Mouse (Mus musculus): ENCODE results near the gene Pik3r1. TPM values are rescaled to one million over a fixed set of nuclear protein-coding genes. Genes with fewer than 3 reads are reported as not detected.

Pik3r1 gene
- total RNA-seq, 1 experiment from 2014 or later = 284 TPM

GRCm38 (mm10) chr13:101769955-101770354, 1.9 kb upstream of the Pik3r1 start:
- ATAC-seq (replicated peaks; ENCODE audit: insufficient number of reproducible peaks, low FRiP score, low TSS enrichment, poor library complexity, severe bottlenecking) = no peak

- ATAC-seq (replicated peaks; ENCODE audit: insufficient number of reproducible peaks, low FRiP score, low TSS enrichment, poor library complexity, severe bottlenecking) = no peak
Measured at GRCm38 (mm10) chr13:101768630-101768991, 594 bp upstream of the Pik3r1 start.

GRCm38 (mm10) chr13:101767013-101767808, 806 bp downstream of the Pik3r1 start:
- ATAC-seq (replicated peaks; ENCODE audit: insufficient number of reproducible peaks, low FRiP score, low TSS enrichment, poor library complexity, severe bottlenecking) = no peak

GRCm38 (mm10) chr13:101766605-101767012, 1.4 kb downstream of the Pik3r1 start:
- no peak for ATAC-seq (replicated peaks; ENCODE audit: insufficient number of reproducible peaks, low FRiP score, low TSS enrichment, poor library complexity, severe bottlenecking)

- no peak for ATAC-seq (replicated peaks; ENCODE audit: insufficient number of reproducible peaks, low FRiP score, low TSS enrichment, poor library complexity, severe bottlenecking)
Measured at GRCm38 (mm10) chr13:101765976-101766375, 2.0 kb downstream of the Pik3r1 start.

GRCm38 (mm10) chr13:101764111-101764510, 3.9 kb downstream of the Pik3r1 start:
- no peak for ATAC-seq (replicated peaks; ENCODE audit: insufficient number of reproducible peaks, low FRiP score, low TSS enrichment, poor library complexity, severe bottlenecking)

GRCm38 (mm10) chr13:101763676-101764075, 4.3 kb downstream of the Pik3r1 start:
- ATAC-seq (replicated peaks; ENCODE audit: insufficient number of reproducible peaks, low FRiP score, low TSS enrichment, poor library complexity, severe bottlenecking) = no peak

- ATAC-seq (replicated peaks; ENCODE audit: insufficient number of reproducible peaks, low FRiP score, low TSS enrichment, poor library complexity, severe bottlenecking) = no peak
Measured at GRCm38 (mm10) chr13:101763149-101763548, 4.9 kb downstream of the Pik3r1 start.

- no peak for ATAC-seq (replicated peaks; ENCODE audit: insufficient number of reproducible peaks, low FRiP score, low TSS enrichment, poor library complexity, severe bottlenecking)
Measured at GRCm38 (mm10) chr13:101761617-101762016, 6.4 kb downstream of the Pik3r1 start.

- no peak for ATAC-seq (replicated peaks; ENCODE audit: insufficient number of reproducible peaks, low FRiP score, low TSS enrichment, poor library complexity, severe bottlenecking)
Measured at GRCm38 (mm10) chr13:101760953-101761352, 7.1 kb downstream of the Pik3r1 start.

- ATAC-seq (replicated peaks; ENCODE audit: insufficient number of reproducible peaks, low FRiP score, low TSS enrichment, poor library complexity, severe bottlenecking) = no peak
Measured at GRCm38 (mm10) chr13:101760001-101760687, 7.9 kb downstream of the Pik3r1 start.

GRCm38 (mm10) chr13:101759281-101759871, 8.6 kb downstream of the Pik3r1 start:
- no peak for ATAC-seq (replicated peaks; ENCODE audit: insufficient number of reproducible peaks, low FRiP score, low TSS enrichment, poor library complexity, severe bottlenecking)

GRCm38 (mm10) chr13:101757801-101758422, 10.1 kb downstream of the Pik3r1 start:
- no peak; the same call in 1 of the 2 replicates for ATAC-seq (replicated peaks; ENCODE audit: insufficient number of reproducible peaks, low FRiP score, low TSS enrichment, poor library complexity, severe bottlenecking)

- no peak for ATAC-seq (replicated peaks; ENCODE audit: insufficient number of reproducible peaks, low FRiP score, low TSS enrichment, poor library complexity, severe bottlenecking)
Measured at GRCm38 (mm10) chr13:101755228-101755627, 12.8 kb downstream of the Pik3r1 start.

- no peak; the same call in 1 of the 2 replicates for ATAC-seq (replicated peaks; ENCODE audit: insufficient number of reproducible peaks, low FRiP score, low TSS enrichment, poor library complexity, severe bottlenecking)
Measured at GRCm38 (mm10) chr13:101753639-101754038, 14.4 kb downstream of the Pik3r1 start.

GRCm38 (mm10) chr13:101751816-101752215, 16.2 kb downstream of the Pik3r1 start:
- ATAC-seq (replicated peaks; ENCODE audit: insufficient number of reproducible peaks, low FRiP score, low TSS enrichment, poor library complexity, severe bottlenecking) = no peak

GRCm38 (mm10) chr13:101746012-101746595, 21.9 kb downstream of the Pik3r1 start:
- ATAC-seq (replicated peaks; ENCODE audit: insufficient number of reproducible peaks, low FRiP score, low TSS enrichment, poor library complexity, severe bottlenecking) = no peak

- no peak for ATAC-seq (replicated peaks; ENCODE audit: insufficient number of reproducible peaks, low FRiP score, low TSS enrichment, poor library complexity, severe bottlenecking)
Measured at GRCm38 (mm10) chr13:101744943-101745342, 23.1 kb downstream of the Pik3r1 start.

- ATAC-seq (replicated peaks; ENCODE audit: insufficient number of reproducible peaks, low FRiP score, low TSS enrichment, poor library complexity, severe bottlenecking) = no peak
Measured at GRCm38 (mm10) chr13:101744053-101744452, 24.0 kb downstream of the Pik3r1 start.

Data from monocyte, adult 5-6 weeks (primary cell).